Mouse (Mus musculus): Measurements from ENCODE around the gene Cacna1b.

GRCm38 (mm10) chr2:24674432-24675006 is 88.4 kb downstream of the Cacna1b start:
- no peak for TF ChIP-seq CTCF (IDR thresholded peaks at IDR 0.05; ENCODE audit: extremely low read depth, insufficient read depth, low read length)
- TF ChIP-seq POLR2A (IDR thresholded peaks at IDR 0.05; ENCODE audit: extremely low read depth, insufficient read depth, low read length), result no peak
